Mouse (Mus musculus) testis, adult 2 months (tissue): Measurements from ENCODE around the gene Tmem245.

Source experiments
- CTCF ChIP-seq: fragments of 200-500 bp; IDR thresholded peaks from 2 replicates; pipeline ENCODE4 v1.5.1; 2012; ENCODE audit warnings: low read depth, mild to moderate bottlenecking, inconsistent platforms, low read length, moderate library complexity; ENCODE audit not compliant: control insufficient read depth, insufficient read depth, insufficient replicate concordance
- POLR2A ChIP-seq: fragments of 200-500 bp; IDR thresholded peaks from 2 replicates; pipeline ENCODE4 v1.6.1; 2012; ENCODE audit warnings: low read depth, mild to moderate bottlenecking, inconsistent platforms, low read length, moderate library complexity; ENCODE audit not compliant: control insufficient read depth

- no peak for TF ChIP-seq POLR2A
- TF ChIP-seq CTCF, result no peak
Measured at GRCm38 (mm10) chr4:56861551-56861950, 85.7 kb downstream of the Tmem245 start.
